Mouse (Mus musculus) small intestine, adult 2 months (tissue): ENCODE results near the gene Emg1. TPM values are rescaled to one million over a fixed set of nuclear protein-coding genes. Genes with fewer than 3 reads are reported as not detected.

Experiments used
- H3K27ac ChIP-seq: fragments of 200-500 bp; 2 replicates; pipeline ENCODE4 v1.5.1; 2012; ENCODE audit warnings: low read depth, low read length, control low read depth, inconsistent platforms; ENCODE audit not compliant: insufficient read depth
- H3K27me3 ChIP-seq: fragments of 200-500 bp; 2 replicates; pipeline ENCODE4 v1.6.1; 2012; ENCODE audit warnings: mild to moderate bottlenecking, moderate library complexity, low read length, inconsistent platforms; ENCODE audit not compliant: control insufficient read depth, insufficient read depth
- H3K36me3 ChIP-seq: fragments of 200-500 bp; 2 replicates; pipeline ENCODE4 v1.6.1; 2012; ENCODE audit warnings: mild to moderate bottlenecking, low read length, control low read depth, inconsistent platforms; ENCODE audit not compliant: control insufficient read depth, insufficient read depth
- H3K4me1 ChIP-seq: fragments of 200-500 bp; 2 replicates; pipeline ENCODE4 v1.6.1; 2012; ENCODE audit warnings: low read length, inconsistent platforms, mixed read lengths; ENCODE audit not compliant: control insufficient read depth, insufficient read depth, insufficient read length
- H3K4me3 ChIP-seq: fragments of 200-500 bp; 2 replicates; pipeline ENCODE4 v1.5.1; 2012; ENCODE audit warnings: low read depth, mild to moderate bottlenecking, control low read depth, inconsistent platforms, low read length, moderate library complexity
- CTCF ChIP-seq: fragments of 200-500 bp; IDR thresholded peaks from 2 replicates; pipeline ENCODE4 v1.5.1; 2012; ENCODE audit warnings: low read depth, mild to moderate bottlenecking, control low read depth, inconsistent platforms, low read length, moderate library complexity, mixed read lengths; ENCODE audit not compliant: insufficient replicate concordance, insufficient read length; ENCODE audit errors: extremely low read depth
- POLR2A ChIP-seq: fragments of 200-500 bp; IDR thresholded peaks from 2 replicates; pipeline ENCODE4 v1.6.1; 2012; ENCODE audit warnings: low read depth, mild to moderate bottlenecking, control low read depth, inconsistent platforms, low read length, moderate library complexity
- WGBS: fragments of 180-500 bp; shearing (Covaris S2); methylation state at CpG from one replicate; pipeline ENCODE4 v1.1.7; 2018; 5-methylcytosine and 5-hydroxymethylcytosine counted together
- polyA plus RNA-seq: library from polyadenylated mRNA; depleted of rRNA; stranded (reverse); fragments of >200 nt; gene quantifications from 2 replicates; pipeline ENCODE4 v1.2.3, GENCODE M21; 2012

The Emg1 gene
- polyA plus RNA-seq, 1 experiment = 34.9 TPM

- Histone ChIP-seq H3K4me1 (peaks cover 27% of the 10 kb centered on the region), H3K27me3 (no peaks in the 10 kb centered on the region), H3K4me3 (no peak overlapping the region), H3K36me3 (peaks cover 9% of the 10 kb centered on the region), H3K27ac (peak overlapping the region; percentile 50; the same call in 1 of the 2 replicates)
- WGBS = 37% methylated on average over 6 of the region's 6 CpGs
- TF ChIP-seq POLR2A = no peak
Measured at GRCm38 (mm10) chr6:124676171-124676570, 35.8 kb downstream of the Emg1 start.

GRCm38 (mm10) chr6:124674591-124674990 is 37.4 kb downstream of the Emg1 start:
- TF ChIP-seq CTCF = no peak
- TF ChIP-seq POLR2A = no peak
- Histone ChIP-seq H3K4me3 (no peak overlapping the region), H3K4me1 (peaks cover 26% of the 10 kb centered on the region), H3K27me3 (no peaks in the 10 kb centered on the region), H3K27ac (no peak overlapping the region), H3K36me3 (peaks cover 9% of the 10 kb centered on the region)
- 98% methylated on average over 7 of the region's 7 CpGs for WGBS

GRCm38 (mm10) chr6:124673619-124674018 is 38.4 kb downstream of the Emg1 start:
- Histone ChIP-seq H3K27ac (no peak overlapping the region), H3K4me1 (peaks cover 23% of the 10 kb centered on the region), H3K36me3 (peaks cover 9% of the 10 kb centered on the region), H3K4me3 (no peak overlapping the region), H3K27me3 (no peaks in the 10 kb centered on the region)
- TF ChIP-seq CTCF (no peak), POLR2A (no peak)
- 93% methylated on average over 9 of the region's 9 CpGs for WGBS

GRCm38 (mm10) chr6:124672100-124672499 is 39.9 kb downstream of the Emg1 start:
- 19% methylated on average over 6 of the region's 6 CpGs for WGBS
- no peak for TF ChIP-seq CTCF
- no peak for TF ChIP-seq POLR2A
- no peak overlapping the region for H3K27ac ChIP-seq
- H3K4me1 ChIP-seq = peaks cover 18% of the 10 kb centered on the region
- no peaks in the 10 kb centered on the region for H3K27me3 ChIP-seq
- no peak overlapping the region for H3K4me3 ChIP-seq
- H3K36me3 ChIP-seq = peaks cover 10% of the 10 kb centered on the region

- Histone ChIP-seq H3K4me1 (peaks cover 15% of the 10 kb centered on the region; the same call in 1 of the 2 replicates), H3K27ac (peak overlapping the region; percentile 8; the same call in 1 of the 2 replicates), H3K4me3 (no peak overlapping the region), H3K27me3 (no peaks in the 10 kb centered on the region), H3K36me3 (peaks cover 12% of the 10 kb centered on the region)
- WGBS = 59% methylated on average over 7 of the region's 7 CpGs
- TF ChIP-seq POLR2A = no peak
- TF ChIP-seq CTCF = no peak
Measured at GRCm38 (mm10) chr6:124670281-124670900, 41.6 kb downstream of the Emg1 start.

- 90% methylated on average over 11 of the region's 11 CpGs for WGBS
- H3K27ac ChIP-seq = no peak overlapping the region
- peaks cover 18% of the 10 kb centered on the region; the same call in 1 of the 2 replicates for H3K4me1 ChIP-seq
- H3K4me3 ChIP-seq = no peak overlapping the region
- TF ChIP-seq POLR2A = no peak
- TF ChIP-seq CTCF = no peak
- H3K27me3 ChIP-seq = no peaks in the 10 kb centered on the region
- H3K36me3 ChIP-seq = peaks cover 8% of the 10 kb centered on the region; the same call in 1 of the 2 replicates
Measured at GRCm38 (mm10) chr6:124669234-124669859, 42.6 kb downstream of the Emg1 start.

GRCm38 (mm10) chr6:124665011-124665410 is 47.0 kb downstream of the Emg1 start:
- H3K27ac ChIP-seq = no peak overlapping the region

More at GRCm38 (mm10) chr6:124665011-124665410, 47.0 kb downstream of the Emg1 start:
- Histone ChIP-seq H3K27me3 (no peaks in the 10 kb centered on the region), H3K36me3 (peaks cover 3% of the 10 kb centered on the region; the same call in 1 of the 2 replicates), H3K4me1 (peaks cover 9% of the 10 kb centered on the region), H3K4me3 (no peak overlapping the region)
- 88% methylated on average over 10 of the region's 10 CpGs for WGBS
- TF ChIP-seq CTCF (no peak), POLR2A (no peak)
